Mouse (Mus musculus) kidney, embryonic 14.5 days (tissue): ENCODE data around the gene Chek1. TPM values are rescaled to one million over a fixed set of nuclear protein-coding genes. Genes with fewer than 3 reads are reported as not detected.

ENCODE experiments used
- ATAC-seq: fragments of 200-750 bp; cut with Nextera tagmentation; 2 replicates; pipeline ENCODE4 v1.8.0; 2017; ENCODE audit warnings: moderate number of reproducible peaks, mild to moderate bottlenecking, moderate TSS enrichment, moderate library complexity; ENCODE audit not compliant: low FRiP score, low TSS enrichment
- H3K27ac ChIP-seq: fragments of 300-500 bp; sonication (generic); 2 replicates; pipeline ENCODE4 v1.5.1; 2014; ENCODE audit warnings: low read depth, mild to moderate bottlenecking, low read length, moderate library complexity, mixed read lengths
- H3K27me3 ChIP-seq: fragments of 300-500 bp; sonication (generic); 2 replicates; pipeline ENCODE4 v1.6.1; 2014; ENCODE audit warnings: mild to moderate bottlenecking, low read length; ENCODE audit not compliant: control insufficient read depth, insufficient read depth
- H3K36me3 ChIP-seq: fragments of 300-500 bp; sonication (generic); 2 replicates; pipeline ENCODE4 v1.6.1; 2014; ENCODE audit warnings: low read length, mixed read lengths; ENCODE audit not compliant: control insufficient read depth, insufficient read depth
- H3K4me1 ChIP-seq: fragments of 300-500 bp; sonication (generic); 2 replicates; pipeline ENCODE4 v1.6.1; 2014; ENCODE audit warnings: low read length, mixed read lengths; ENCODE audit not compliant: control insufficient read depth, insufficient read depth
- H3K4me2 ChIP-seq: fragments of 300-500 bp; sonication (generic); replicated peaks from 2 replicates; pipeline ENCODE4 v1.6.1; 2014; ENCODE audit warnings: low read depth, mild to moderate bottlenecking, low read length
- H3K4me3 ChIP-seq: fragments of 300-500 bp; sonication (generic); 2 replicates; pipeline ENCODE4 v1.5.1; 2014; ENCODE audit warnings: mild to moderate bottlenecking, low read length
- H3K9ac ChIP-seq: fragments of 300-500 bp; sonication (generic); 2 replicates; pipeline ENCODE4 v1.6.1; 2014; ENCODE audit warnings: low read depth, mild to moderate bottlenecking, low read length, moderate library complexity
- H3K9me3 ChIP-seq: fragments of 300-500 bp; sonication (generic); 2 replicates; pipeline ENCODE4 v1.6.1; 2016; ENCODE audit warnings: low read length; ENCODE audit not compliant: control insufficient read depth
- WGBS: fragments of 180-500 bp; shearing (Covaris S2); extraction: QIAGEN DNeasy Blood & Tissue Kit; methylation state at CpG from one replicate; pipeline ENCODE4 v1.1.7; 2014; 5-methylcytosine and 5-hydroxymethylcytosine counted together
- polyA plus RNA-seq: library from polyadenylated mRNA; unstranded; fragments of >200 nt; fragmentation: Nextera tagmentation; extraction: Ambion mirVana; gene quantifications from 2 replicates; pipeline ENCODE4 v1.2.1, GENCODE M21; 2014

The Chek1 gene
- polyA plus RNA-seq: 38.4 and 44.7 TPM in 2 replicates

GRCm38 (mm10) chr9:36727034-36727755, at the start of gene Chek1:
Chek1 (minus strand) TSS chr9:36727065.
- 6% methylated on average over 12 of the region's 12 CpGs for WGBS
- Histone ChIP-seq H3K4me2 (peak within 1 kb of the TSS; percentile 89), H3K4me3 (peak within 1 kb of the TSS; percentile 75), H3K9ac (peak within 1 kb of the TSS; percentile 81), H3K9me3 (no peaks in the 10 kb centered on the region), H3K36me3 (peaks cover 29% of the 10 kb centered on the region), H3K27ac (peak within 1 kb of the TSS; percentile 95), H3K27me3 (no peaks in the 10 kb centered on the region), H3K4me1 (no peaks in the 10 kb centered on the region; the same call in 1 of the 2 replicates)
- ATAC-seq: no peak; the same call in 1 of the 2 replicates

- Histone ChIP-seq H3K4me3 (no peak overlapping the region), H3K4me2 (peak overlapping the region; percentile 58; the same call in 1 of the 2 replicates), H3K9ac (no peak overlapping the region), H3K9me3 (no peaks in the 10 kb centered on the region), H3K4me1 (peaks cover 15% of the 10 kb centered on the region), H3K27me3 (no peaks in the 10 kb centered on the region), H3K27ac (no peak overlapping the region), H3K36me3 (peaks cover 8% of the 10 kb centered on the region; the same call in 1 of the 2 replicates)
- no peak for ATAC-seq
- WGBS: 86% methylated on average over 1 of the region's 1 CpGs
Observed at GRCm38 (mm10) chr9:36769048-36769413, 42.2 kb upstream of the Chek1 start.

GRCm38 (mm10) chr9:36768156-36769047, 41.5 kb upstream of the Chek1 start:
- H3K9ac ChIP-seq: peak overlapping the region; percentile 65
- peak overlapping the region; percentile 100 for H3K4me3 ChIP-seq
- H3K4me2 ChIP-seq: peak overlapping the region; percentile 58
- H3K9me3 ChIP-seq: no peaks in the 10 kb centered on the region
- peaks cover 14% of the 10 kb centered on the region; the same call in 1 of the 2 replicates for H3K36me3 ChIP-seq
- ATAC-seq: peak; percentile 4; the same call in 1 of the 2 replicates
- H3K4me1 ChIP-seq: peaks cover 15% of the 10 kb centered on the region
- H3K27me3 ChIP-seq: no peaks in the 10 kb centered on the region
- peak overlapping the region; percentile 47 for H3K27ac ChIP-seq
- WGBS: 15% methylated on average over 25 of the region's 25 CpGs

GRCm38 (mm10) chr9:36767203-36768143, 40.6 kb upstream of the Chek1 start, which contains the start of gene Stt3a:
Stt3a (minus strand) TSS chr9:36767679.
- Histone ChIP-seq H3K27me3 (no peaks in the 10 kb centered on the region), H3K4me2 (peak within 1 kb of the TSS; percentile 76), H3K9ac (peak within 1 kb of the TSS; percentile 87), H3K4me1 (peaks cover 15% of the 10 kb centered on the region), H3K9me3 (no peaks in the 10 kb centered on the region), H3K36me3 (peaks cover 20% of the 10 kb centered on the region), H3K27ac (peak within 1 kb of the TSS; percentile 52), H3K4me3 (peak within 1 kb of the TSS; percentile 100)
- peak; percentile 100 for ATAC-seq
- under 1% methylated on average over 60 of the region's 60 CpGs for WGBS

GRCm38 (mm10) chr9:36764378-36764777, 37.5 kb upstream of the Chek1 start:
- no peaks in the 10 kb centered on the region for H3K9me3 ChIP-seq
- H3K4me2 ChIP-seq: no peak overlapping the region
- no peak overlapping the region for H3K27ac ChIP-seq
- no peak for ATAC-seq
- 98% methylated on average over 1 of the region's 1 CpGs for WGBS
- H3K36me3 ChIP-seq: peaks cover 38% of the 10 kb centered on the region
- no peak overlapping the region for H3K4me3 ChIP-seq
- no peak overlapping the region for H3K9ac ChIP-seq
- H3K4me1 ChIP-seq: peaks cover 15% of the 10 kb centered on the region
- H3K27me3 ChIP-seq: no peaks in the 10 kb centered on the region

GRCm38 (mm10) chr9:36726131-36727033, 483 bp downstream of the Chek1 start:
- Histone ChIP-seq H3K9ac (peak overlapping the region; percentile 81), H3K27me3 (no peaks in the 10 kb centered on the region), H3K4me2 (peak overlapping the region; percentile 89), H3K36me3 (peaks cover 28% of the 10 kb centered on the region), H3K4me1 (no peaks in the 10 kb centered on the region; the same call in 1 of the 2 replicates), H3K4me3 (peak overlapping the region; percentile 75), H3K9me3 (no peaks in the 10 kb centered on the region), H3K27ac (peak overlapping the region; percentile 95)
- under 1% methylated on average over 53 of the region's 53 CpGs for WGBS
- ATAC-seq: peak; percentile 94

- H3K27ac ChIP-seq: no peak overlapping the region
- H3K36me3 ChIP-seq: peaks cover 44% of the 10 kb centered on the region; the same call in 1 of the 2 replicates
- H3K9ac ChIP-seq: no peak overlapping the region
- H3K4me2 ChIP-seq: no peak overlapping the region
- no peak for ATAC-seq
- H3K27me3 ChIP-seq: no peaks in the 10 kb centered on the region
- no peak overlapping the region for H3K4me3 ChIP-seq
- WGBS: 82% methylated on average over 3 of the region's 3 CpGs
- H3K4me1 ChIP-seq: no peaks in the 10 kb centered on the region
- H3K9me3 ChIP-seq: no peaks in the 10 kb centered on the region
Observed at GRCm38 (mm10) chr9:36716624-36717023, 10.2 kb downstream of the Chek1 start.
